Mouse (Mus musculus): Measurements from ENCODE around the gene Arrdc2.
A peak's percentile ranks its signal among the peaks of the same experiment; 100 is the strongest.

DNA sequence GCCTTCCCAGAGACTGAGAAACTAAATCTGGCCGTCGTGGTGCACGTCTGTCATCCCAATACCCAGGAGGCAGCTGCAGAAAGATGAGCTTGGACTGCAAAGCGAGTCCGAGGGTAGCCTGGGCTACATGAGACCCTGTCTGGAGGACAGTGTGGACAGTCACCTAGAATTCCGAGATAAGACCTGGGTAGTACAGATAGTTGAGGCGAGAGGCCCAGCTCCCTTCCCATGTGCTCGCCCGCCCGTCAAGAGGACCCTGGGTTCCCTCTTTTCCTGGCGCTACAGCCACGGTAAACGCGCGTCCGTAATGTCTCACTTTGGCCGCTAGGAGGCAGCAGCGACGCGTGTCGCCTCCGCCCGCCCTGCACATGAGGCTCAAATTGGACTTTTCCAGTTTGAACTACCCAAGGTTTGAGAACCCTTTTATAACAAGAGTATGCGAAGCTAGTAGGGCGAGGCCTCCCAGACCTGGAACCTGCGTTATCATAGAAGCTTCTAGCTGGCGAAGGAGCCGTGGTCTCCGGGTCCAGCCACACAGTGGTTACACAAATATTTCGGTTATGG lies 18.0 kb downstream of the Arrdc2 start:
- TF ChIP-seq CTCF (IDR thresholded peaks at IDR 0.05; ENCODE audit: extremely low read depth, insufficient read depth, insufficient read length, insufficient replicate concordance) (peak; percentile 97), POLR2A (IDR thresholded peaks at IDR 0.05; ENCODE audit: low read depth, low read length) (no peak)
